Mouse (Mus musculus) neural tube, embryonic 15.5 days (tissue): ENCODE results near the gene Nmnat3. TPM values are rescaled to one million over a fixed set of nuclear protein-coding genes. Genes with fewer than 3 reads are reported as not detected.

Experiments
- ATAC-seq: fragments of 200-750 bp; cut with Nextera tagmentation; 2 replicates; pipeline ENCODE4 v1.8.0; 2017; ENCODE audit warnings: mild to moderate bottlenecking, moderate TSS enrichment, moderate library complexity; ENCODE audit not compliant: low FRiP score
- H3K27ac ChIP-seq: fragments of 300-500 bp; sonication (generic); replicated peaks from 2 replicates; pipeline ENCODE4 v1.5.1; 2015; ENCODE audit warnings: mild to moderate bottlenecking, inconsistent platforms
- H3K27me3 ChIP-seq: fragments of 300-500 bp; sonication (generic); replicated peaks from 2 replicates; pipeline ENCODE4 v1.6.1; 2015; ENCODE audit warnings: inconsistent platforms
- H3K36me3 ChIP-seq: fragments of 300-500 bp; sonication (generic); 2 replicates; pipeline ENCODE4 v1.6.1; 2015; ENCODE audit warnings: inconsistent platforms
- H3K4me1 ChIP-seq: fragments of 300-500 bp; sonication (generic); 2 replicates; pipeline ENCODE4 v1.6.1; 2015; ENCODE audit warnings: inconsistent platforms
- H3K4me2 ChIP-seq: fragments of 300-500 bp; sonication (generic); 2 replicates; pipeline ENCODE4 v1.6.1; 2015; ENCODE audit warnings: inconsistent platforms, mild to moderate bottlenecking, moderate library complexity
- H3K4me3 ChIP-seq: fragments of 300-500 bp; sonication (generic); replicated peaks from 2 replicates; pipeline ENCODE4 v1.5.1; 2015; ENCODE audit warnings: mild to moderate bottlenecking, inconsistent platforms
- H3K9ac ChIP-seq: fragments of 300-500 bp; sonication (generic); replicated peaks from 2 replicates; pipeline ENCODE4 v1.6.1; 2015; ENCODE audit warnings: mild to moderate bottlenecking, inconsistent platforms
- H3K9me3 ChIP-seq: fragments of 300-500 bp; sonication (generic); replicated peaks from 2 replicates; pipeline ENCODE4 v1.6.1; 2016; ENCODE audit warnings: inconsistent platforms
- WGBS: fragments of 180-500 bp; shearing (Covaris S2); methylation state at CpG from one replicate; pipeline ENCODE4 v1.1.7; 2015; ENCODE audit warnings: mixed read lengths; 5-methylcytosine and 5-hydroxymethylcytosine counted together
- polyA plus RNA-seq: library from polyadenylated mRNA; unstranded; fragments of >200 nt; fragmentation: Nextera tagmentation; extraction: Ambion mirVana; gene quantifications from 2 replicates; pipeline ENCODE4 v1.2.1, GENCODE M21; 2015

Nmnat3 gene
- polyA plus RNA-seq, 1 experiment from 2014 or later = 2.2 TPM

DNA sequence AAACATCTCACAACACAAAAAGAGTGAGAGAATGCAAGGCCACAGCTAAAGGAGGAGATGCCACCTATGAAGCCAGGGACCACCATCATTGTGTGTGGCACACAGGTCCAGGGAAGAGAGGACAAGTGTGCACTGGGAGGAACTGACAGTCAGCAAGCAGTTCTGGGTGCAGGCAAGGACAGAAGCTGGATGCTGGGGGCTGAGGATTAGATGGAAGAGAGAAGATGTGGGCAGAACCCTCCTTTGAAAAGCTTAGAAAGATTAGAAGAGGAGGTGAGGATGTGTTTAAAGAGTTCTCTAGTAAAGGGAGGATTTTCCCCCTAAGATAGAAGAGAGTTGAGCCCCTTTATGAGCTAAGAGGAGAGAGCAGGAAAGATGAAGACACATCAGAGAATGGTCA, 2.4 kb downstream of the Nmnat3 start:
- H3K4me2 ChIP-seq = no peak overlapping the region
- H3K4me3 ChIP-seq = no peak overlapping the region
- no peaks in the 10 kb centered on the region for H3K4me1 ChIP-seq
- no peak for ATAC-seq
- H3K36me3 ChIP-seq = no peaks in the 10 kb centered on the region
- no peaks in the 10 kb centered on the region for H3K9me3 ChIP-seq
- H3K27ac ChIP-seq = no peak overlapping the region
- H3K9ac ChIP-seq = no peak overlapping the region
- no peaks in the 10 kb centered on the region for H3K27me3 ChIP-seq

DNA sequence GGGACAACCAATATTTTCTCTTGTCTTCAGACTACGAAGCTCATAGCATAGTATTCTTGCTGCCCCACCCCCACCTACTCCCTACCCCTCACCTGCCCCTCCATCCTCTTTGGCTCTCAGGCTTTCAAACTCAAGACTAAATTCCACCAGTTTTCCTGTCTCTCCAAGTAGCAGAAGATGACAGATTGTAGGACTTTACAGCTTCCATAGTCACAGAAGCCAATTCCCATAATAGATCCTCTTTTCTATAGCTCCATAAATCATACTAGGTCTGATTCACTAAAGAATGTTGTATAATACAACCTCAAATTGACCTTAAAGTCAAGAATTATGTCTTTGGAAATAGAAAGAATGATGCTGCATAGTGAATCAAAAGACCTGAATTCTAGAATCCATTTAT, 3.4 kb downstream of the Nmnat3 start:
- ATAC-seq = no peak
- no peaks in the 10 kb centered on the region for H3K9me3 ChIP-seq
- 80% methylated on average over 1 of the region's 1 CpGs for WGBS
- H3K36me3 ChIP-seq = no peaks in the 10 kb centered on the region
- H3K4me1 ChIP-seq = no peaks in the 10 kb centered on the region
- no peaks in the 10 kb centered on the region for H3K27me3 ChIP-seq
- H3K9ac ChIP-seq = no peak overlapping the region
- H3K4me2 ChIP-seq = no peak overlapping the region
- no peak overlapping the region for H3K27ac ChIP-seq
- no peak overlapping the region for H3K4me3 ChIP-seq

- H3K27me3 ChIP-seq = no peaks in the 10 kb centered on the region
- ATAC-seq = peak; percentile 89
- peak overlapping the region; percentile 50 for H3K9ac ChIP-seq
- no peaks in the 10 kb centered on the region for H3K36me3 ChIP-seq
- no peaks in the 10 kb centered on the region for H3K9me3 ChIP-seq
- 1% methylated on average over 56 of the region's 56 CpGs for WGBS
- H3K4me1 ChIP-seq = peaks cover 17% of the 10 kb centered on the region
- peak overlapping the region; percentile 54 for H3K4me3 ChIP-seq
- peak overlapping the region; percentile 90 for H3K4me2 ChIP-seq
- peak overlapping the region; percentile 73 for H3K27ac ChIP-seq
These were observed 9.4 kb downstream of the Nmnat3 start for GRCm38 (mm10) chr9:98296383-98297201.

- Histone ChIP-seq H3K36me3 (no peaks in the 10 kb centered on the region), H3K4me3 (peak overlapping the region; percentile 54), H3K4me1 (peaks cover 19% of the 10 kb centered on the region), H3K27ac (no peak overlapping the region), H3K27me3 (no peaks in the 10 kb centered on the region), H3K9ac (peak overlapping the region; percentile 50), H3K4me2 (peak overlapping the region; percentile 90), H3K9me3 (no peaks in the 10 kb centered on the region)
- 19% methylated on average over 12 of the region's 12 CpGs for WGBS
- no peak for ATAC-seq
These were observed 10.2 kb downstream of the Nmnat3 start for GRCm38 (mm10) chr9:98297234-98297936.

GRCm38 (mm10) chr9:98297937-98298595, 10.8 kb downstream of the Nmnat3 start:
- H3K36me3 ChIP-seq = no peaks in the 10 kb centered on the region
- H3K9ac ChIP-seq = no peak overlapping the region
- no peak for ATAC-seq
- no peak overlapping the region for H3K27ac ChIP-seq
- H3K4me2 ChIP-seq = no peak overlapping the region
- no peak overlapping the region for H3K4me3 ChIP-seq
- peaks cover 26% of the 10 kb centered on the region for H3K4me1 ChIP-seq
- H3K9me3 ChIP-seq = no peaks in the 10 kb centered on the region
- WGBS = 77% methylated on average over 6 of the region's 6 CpGs
- no peaks in the 10 kb centered on the region for H3K27me3 ChIP-seq

DNA sequence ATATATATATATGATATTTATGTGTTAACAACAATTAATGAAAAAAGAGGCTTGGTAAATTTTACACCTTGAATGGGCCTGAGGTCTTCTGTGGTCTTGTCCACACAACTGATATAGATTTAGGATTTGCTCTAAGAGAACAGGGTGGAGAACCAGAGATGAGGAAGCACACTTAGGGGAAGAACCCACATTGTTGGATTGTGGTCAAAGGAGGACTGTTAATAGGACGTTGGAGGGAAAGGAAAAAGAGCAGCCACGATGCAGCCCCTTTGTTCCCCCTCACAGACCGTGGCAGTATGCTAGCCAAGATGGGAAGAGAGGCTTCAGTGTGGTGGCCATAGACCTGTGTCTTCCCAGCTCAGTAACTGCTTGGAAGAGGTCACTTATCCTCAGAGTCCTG, 11.5 kb downstream of the Nmnat3 start:
- Histone ChIP-seq H3K27me3 (no peaks in the 10 kb centered on the region), H3K9me3 (no peaks in the 10 kb centered on the region), H3K27ac (no peak overlapping the region), H3K9ac (no peak overlapping the region), H3K4me3 (no peak overlapping the region), H3K4me1 (peaks cover 30% of the 10 kb centered on the region), H3K4me2 (no peak overlapping the region), H3K36me3 (no peaks in the 10 kb centered on the region)
- 68% methylated on average over 3 of the region's 3 CpGs for WGBS
- ATAC-seq = no peak

DNA sequence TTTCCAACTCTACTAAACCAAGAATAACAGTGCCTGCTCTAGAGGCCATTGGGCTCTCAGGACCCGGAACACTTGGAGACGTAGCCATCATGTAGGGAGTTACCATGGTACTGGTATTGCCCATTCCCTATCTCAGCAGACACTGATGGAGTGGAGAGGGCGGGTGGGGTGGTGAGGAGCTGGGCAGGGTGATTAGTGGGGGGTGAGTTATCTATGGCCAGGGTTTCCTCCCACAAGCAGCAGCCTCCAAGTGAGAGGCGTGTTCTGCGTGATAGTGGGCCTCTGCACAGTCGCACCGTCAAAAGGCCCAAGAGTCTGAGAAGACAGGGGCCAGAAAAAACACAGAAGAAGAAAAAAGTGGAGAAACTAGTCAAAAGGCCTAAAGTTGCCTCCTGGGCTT, 12.0 kb downstream of the Nmnat3 start:
- Histone ChIP-seq H3K4me2 (no peak overlapping the region), H3K27ac (no peak overlapping the region), H3K4me1 (peaks cover 30% of the 10 kb centered on the region), H3K4me3 (no peak overlapping the region), H3K9ac (no peak overlapping the region), H3K36me3 (no peaks in the 10 kb centered on the region), H3K27me3 (no peaks in the 10 kb centered on the region), H3K9me3 (no peaks in the 10 kb centered on the region)
- 90% methylated on average over 7 of the region's 7 CpGs for WGBS
- ATAC-seq = no peak

- H3K4me2 ChIP-seq = no peak overlapping the region
- WGBS = 77% methylated on average over 7 of the region's 7 CpGs
- H3K36me3 ChIP-seq = no peaks in the 10 kb centered on the region
These were observed 13.3 kb downstream of the Nmnat3 start for GRCm38 (mm10) chr9:98300582-98300981.

DNA sequence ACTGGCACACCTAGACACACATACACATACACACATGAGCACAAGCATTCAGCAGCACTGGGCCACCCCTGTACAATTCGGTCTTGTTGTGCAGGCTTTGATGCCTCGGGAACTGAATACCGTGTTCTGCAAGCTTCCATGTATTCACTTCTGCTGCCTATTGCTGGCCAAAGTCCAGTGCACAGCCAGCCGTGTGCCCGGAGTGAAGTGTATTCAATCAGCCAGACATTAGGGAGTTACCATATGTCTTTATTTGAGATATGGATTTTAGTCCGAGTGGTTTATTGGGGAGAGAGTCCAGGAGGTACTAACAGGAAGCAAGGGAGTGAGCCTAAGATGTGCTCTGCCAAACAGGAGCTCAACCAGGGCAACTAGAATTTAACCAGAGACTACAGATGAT, 19.8 kb downstream of the Nmnat3 start:
- no peak overlapping the region for H3K4me2 ChIP-seq
- no peaks in the 10 kb centered on the region for H3K9me3 ChIP-seq
- H3K27ac ChIP-seq = peak overlapping the region; percentile 35; the same call in 1 of the 2 replicates
- WGBS = 76% methylated on average over 6 of the region's 6 CpGs
- H3K4me3 ChIP-seq = no peak overlapping the region
- H3K4me1 ChIP-seq = peaks cover 31% of the 10 kb centered on the region
- H3K27me3 ChIP-seq = no peaks in the 10 kb centered on the region
- no peak overlapping the region for H3K9ac ChIP-seq
- no peak for ATAC-seq
- H3K36me3 ChIP-seq = no peaks in the 10 kb centered on the region

More at GRCm38 (mm10) chr9:98300582-98300981, 13.3 kb downstream of the Nmnat3 start:
- H3K9me3 ChIP-seq = no peaks in the 10 kb centered on the region
- no peak overlapping the region for H3K9ac ChIP-seq
- no peaks in the 10 kb centered on the region for H3K27me3 ChIP-seq
- H3K4me1 ChIP-seq = peaks cover 30% of the 10 kb centered on the region
- no peak overlapping the region for H3K27ac ChIP-seq
- ATAC-seq = no peak
- H3K4me3 ChIP-seq = no peak overlapping the region

GRCm38 (mm10) chr9:98311316-98311965, 24.2 kb downstream of the Nmnat3 start:
- no peak overlapping the region for H3K9ac ChIP-seq
- H3K27me3 ChIP-seq = no peaks in the 10 kb centered on the region
- no peak overlapping the region for H3K4me2 ChIP-seq
- WGBS = 77% methylated on average over 12 of the region's 12 CpGs
- H3K9me3 ChIP-seq = no peaks in the 10 kb centered on the region
- H3K4me1 ChIP-seq = peaks cover 18% of the 10 kb centered on the region
- H3K4me3 ChIP-seq = no peak overlapping the region
- no peak for ATAC-seq
- H3K36me3 ChIP-seq = no peaks in the 10 kb centered on the region
- no peak overlapping the region for H3K27ac ChIP-seq

DNA sequence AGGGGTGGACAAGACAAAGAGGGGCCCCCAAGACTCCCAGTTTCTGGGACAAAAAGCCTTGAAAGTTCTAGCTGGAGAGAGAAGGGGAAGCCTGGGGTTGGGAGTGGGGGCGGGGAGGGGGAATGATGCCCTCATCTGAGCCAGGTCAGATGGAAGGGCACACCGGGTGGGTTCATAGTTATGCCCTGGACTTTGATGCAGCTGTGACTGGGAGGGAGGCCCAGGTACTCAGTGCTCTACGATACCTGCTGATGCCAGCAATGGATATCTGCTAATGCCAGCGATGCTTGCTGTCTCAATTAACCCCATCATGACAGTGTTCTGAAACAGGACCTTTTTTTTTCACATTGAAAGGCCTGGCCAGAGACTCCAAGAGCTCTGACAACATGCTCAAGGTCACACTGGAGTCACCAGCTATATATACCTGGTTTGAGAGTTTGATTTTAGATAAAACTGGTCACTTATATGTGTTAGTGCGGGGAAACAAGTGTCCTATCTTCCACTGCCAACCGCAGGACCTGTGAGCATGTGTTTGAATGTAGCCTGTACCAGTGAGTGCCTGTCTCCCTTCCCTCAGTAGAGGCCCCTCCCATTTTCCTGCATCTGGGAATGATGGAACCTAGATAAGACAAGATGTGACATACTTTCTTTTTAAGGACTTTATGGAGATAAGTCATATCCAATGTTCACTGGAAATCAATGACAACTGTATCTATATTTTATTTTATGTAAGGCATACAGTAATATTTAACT, 25.6 kb downstream of the Nmnat3 start:
- Histone ChIP-seq H3K36me3 (no peaks in the 10 kb centered on the region), H3K27ac (no peak overlapping the region), H3K4me3 (no peak overlapping the region), H3K9me3 (no peaks in the 10 kb centered on the region), H3K4me1 (peaks cover 12% of the 10 kb centered on the region), H3K4me2 (no peak overlapping the region), H3K27me3 (no peaks in the 10 kb centered on the region), H3K9ac (no peak overlapping the region)
- 84% methylated on average over 6 of the region's 6 CpGs for WGBS
- ATAC-seq = no peak
